In genomic region chr17:71986456-71986855, GRCm38 (mm10) we compare ENCODE assay signal across 9 mouse cellular contexts.
DNase-seq lines count a peak whose midpoint lies in the region; ATAC-seq lines count a peak whose summit lies in the region.
"Had no signal": no experiment of that assay in that cellular context is flagged by ENCODE, and none has a peak within 500 bp of the region (broad histone marks: within the 10 kb centered on the region; RNA-seq: fewer than 3 reads in every experiment).

No protein-coding gene starts in this region.

- no peaks in the 10 kb centered on the region for H3K9me3 ChIP-seq in heart, embryonic 12.5 days (replicated peaks)
- no peaks in the 10 kb centered on the region for H3K9me3 ChIP-seq in hindbrain, embryonic 14.5 days (ENCODE audit: control insufficient read depth, low read length)

- 53% methylated on average over 9 of the region's 9 CpGs for WGBS in heart, embryonic 12.5 days
- 46% methylated on average over 9 of the region's 9 CpGs for WGBS in hindbrain, embryonic 14.5 days

- H3K27me3 ChIP-seq in heart, embryonic 12.5 days (replicated peaks), result no peaks in the 10 kb centered on the region
- H3K27me3 ChIP-seq in hindbrain, embryonic 14.5 days (ENCODE audit: control insufficient read depth, insufficient read depth, low read length), result peaks cover 3% of the 10 kb centered on the region; the same call in 1 of the 2 replicates
- H3K27me3 ChIP-seq: Patski had no signal

- DNase-seq in heart, adult 9 months (ENCODE audit: low spot score in 2 of 2), result no peak
- DNase-seq in NIH3T3 (ENCODE audit: low read depth), result peak; percentile 12
- DNase-seq in hindbrain, embryonic 14.5 days (ENCODE audit: low spot score), result no peak
- no peak for DNase-seq in urinary bladder, postnatal 10 days (ENCODE audit: low spot score)
- no peak for DNase-seq in gastrocnemius, postnatal 10 days
- DNase-seq in spleen, postnatal 4 days (ENCODE audit: low spot score in 2 of 2), result no peak

- no peak for ATAC-seq in heart, embryonic 12.5 days (ENCODE audit: insufficient number of reproducible peaks, low FRiP score)
- 0 out of 2 replicates have a peak, but pooled peaks have one; percentile 15 for ATAC-seq in hindbrain, embryonic 14.5 days (ENCODE audit: low FRiP score)
- peak; percentile 33; the same call in 1 of the 2 replicates for ATAC-seq in megakaryocyte, adult 5-6 weeks (ENCODE audit: poor library complexity, severe bottlenecking)
- ATAC-seq: Patski had no signal

- H3K36me3 ChIP-seq in heart, embryonic 12.5 days, result no peaks in the 10 kb centered on the region
- no peaks in the 10 kb centered on the region for H3K36me3 ChIP-seq in hindbrain, embryonic 14.5 days (replicated peaks; ENCODE audit: control insufficient read depth, insufficient read depth)

- no peak overlapping the region for H3K27ac ChIP-seq in heart, embryonic 12.5 days (ENCODE audit: poor library complexity, severe bottlenecking)
- 0 out of 2 replicates have a peak overlapping the region, but pooled peaks have one; percentile 7 for H3K27ac ChIP-seq in hindbrain, embryonic 14.5 days

- no peak overlapping the region for H3K4me3 ChIP-seq in heart, embryonic 12.5 days
- no peak overlapping the region for H3K4me3 ChIP-seq in hindbrain, embryonic 14.5 days (replicated peaks; ENCODE audit: low read length)

- 0 out of 2 replicates have a peak, but pooled peaks cover 5% of the 10 kb centered on the region for H3K4me1 ChIP-seq in heart, embryonic 12.5 days (replicated peaks)
- peaks cover 4% of the 10 kb centered on the region; the same call in 1 of the 2 replicates for H3K4me1 ChIP-seq in hindbrain, embryonic 14.5 days (replicated peaks; ENCODE audit: control insufficient read depth, insufficient read depth, low read length)

- H3K4me2 ChIP-seq in heart, embryonic 12.5 days, result peak overlapping the region; percentile 3; the same call in 1 of the 2 replicates
- H3K4me2 ChIP-seq in hindbrain, embryonic 14.5 days (replicated peaks), result no peak overlapping the region

- H3K9ac ChIP-seq in heart, embryonic 12.5 days, result no peak overlapping the region
- no peak overlapping the region for H3K9ac ChIP-seq in hindbrain, embryonic 14.5 days
